Mouse (Mus musculus): ENCODE results near the gene Wfdc5. TPM values are rescaled to one million over a fixed set of nuclear protein-coding genes. Genes with fewer than 3 reads are reported as not detected.

Wfdc5 gene
- polyA plus RNA-seq, 1 experiment from 2014 or later, result not detected

DNA sequence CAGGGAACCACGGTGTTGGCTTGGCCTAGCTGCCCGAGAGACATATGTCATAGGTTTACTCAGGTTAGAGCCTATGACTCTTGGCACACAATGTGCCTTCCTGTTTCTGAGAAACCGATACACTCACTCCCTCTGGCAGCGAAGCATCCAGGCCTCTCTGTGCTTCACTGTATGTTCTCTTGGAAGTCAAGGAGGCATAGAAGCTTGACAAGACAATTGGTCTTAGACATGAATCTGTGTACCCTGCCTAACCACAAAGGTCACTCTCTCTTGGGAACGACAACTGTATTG is 14.1 kb upstream of the Wfdc5 start:
- no peak overlapping the region for H3K9ac ChIP-seq (ENCODE audit: low read length)
- no peaks in the 10 kb centered on the region for H3K36me3 ChIP-seq (ENCODE audit: control insufficient read depth, insufficient read depth, low read length)
- H3K4me1 ChIP-seq (ENCODE audit: control insufficient read depth, insufficient read depth, low read length), result no peaks in the 10 kb centered on the region
- 91% methylated on average over 5 of the region's 5 CpGs for WGBS
- H3K4me3 ChIP-seq (ENCODE audit: low read depth, low read length), result no peak overlapping the region
- no peak overlapping the region for H3K4me2 ChIP-seq (ENCODE audit: low read length)
- DNase-seq (ENCODE audit: low spot score) (no peak), ATAC-seq (no peak)
- H3K27me3 ChIP-seq (replicated peaks; ENCODE audit: control insufficient read depth, insufficient read depth, low read length), result no peaks in the 10 kb centered on the region
- no peaks in the 10 kb centered on the region for H3K9me3 ChIP-seq (replicated peaks; ENCODE audit: control insufficient read depth, low read length)
- H3K27ac ChIP-seq (ENCODE audit: low read depth, low read length), result no peak overlapping the region

DNA sequence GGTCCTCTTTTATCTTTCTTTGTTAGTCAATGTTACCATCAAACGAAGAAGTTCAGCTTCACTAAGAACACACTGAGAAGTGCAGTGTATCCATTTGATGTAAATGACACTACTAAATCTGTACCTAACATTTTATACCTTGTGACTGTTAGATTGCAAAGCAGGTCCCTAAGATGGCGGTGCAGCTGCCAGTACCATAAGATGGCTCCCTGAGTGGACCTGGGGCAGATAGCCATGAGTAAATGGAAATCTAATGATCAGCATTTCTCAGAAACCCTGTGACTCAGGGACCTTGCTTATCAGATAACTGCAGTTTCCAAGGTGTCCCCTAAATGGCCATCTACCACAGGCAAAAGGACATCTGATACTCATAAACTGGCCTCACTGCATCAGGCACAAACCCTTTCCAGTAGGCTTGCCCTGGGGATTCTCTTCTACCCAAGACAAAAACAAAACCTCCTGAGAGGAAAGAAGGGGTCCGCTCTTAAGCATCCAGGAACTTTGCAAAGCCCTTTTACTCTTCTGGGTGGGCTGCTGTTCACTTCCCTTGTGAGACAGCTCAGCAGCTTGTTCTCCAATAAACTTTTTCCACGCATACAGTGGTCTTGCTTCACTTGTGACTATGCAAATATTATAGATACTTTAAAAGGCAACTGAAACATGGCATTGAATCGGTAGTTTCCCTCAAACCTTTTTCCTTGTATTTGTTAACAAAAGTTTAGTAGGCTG is 13.6 kb upstream of the Wfdc5 start:
- ATAC-seq (no peak), DNase-seq (ENCODE audit: low spot score) (no peak)

DNA sequence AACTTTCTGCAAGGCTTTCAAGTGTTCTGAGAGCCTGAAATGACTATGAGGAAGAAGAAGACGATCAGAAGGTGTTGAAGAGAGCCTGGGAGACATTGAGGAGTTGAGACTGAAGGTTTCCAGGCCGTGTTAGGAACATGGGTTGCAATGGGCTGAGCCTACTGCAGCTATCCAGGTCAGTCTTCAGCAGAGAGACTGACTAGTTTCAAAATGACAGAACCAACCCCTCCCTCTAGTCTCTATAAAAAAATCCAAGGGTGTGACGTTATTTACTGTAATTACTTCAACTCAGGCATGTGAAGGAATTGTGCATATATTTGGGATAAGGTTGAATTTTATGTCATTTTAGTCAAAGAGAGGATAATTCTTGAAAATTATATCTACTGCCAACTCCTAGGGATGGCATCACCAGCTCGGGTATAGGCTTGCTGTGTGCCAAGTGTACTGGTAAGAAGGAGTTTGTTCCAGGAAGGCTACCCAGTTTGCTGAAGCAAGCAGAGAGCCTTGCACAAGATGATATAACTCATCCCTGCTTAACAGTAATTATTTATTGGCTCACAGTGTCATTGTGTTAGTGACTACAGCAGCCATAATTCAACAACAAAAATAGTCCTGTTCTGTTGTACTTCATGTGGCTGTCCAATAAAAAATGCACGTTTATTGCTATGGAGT is 12.6 kb upstream of the Wfdc5 start:
- Histone ChIP-seq H3K4me1 (ENCODE audit: control insufficient read depth, insufficient read depth, low read length) (no peaks in the 10 kb centered on the region), H3K27ac (ENCODE audit: low read depth, low read length) (no peak overlapping the region), H3K27me3 (replicated peaks; ENCODE audit: control insufficient read depth, insufficient read depth, low read length) (no peaks in the 10 kb centered on the region), H3K4me2 (ENCODE audit: low read length) (no peak overlapping the region), H3K4me3 (ENCODE audit: low read depth, low read length) (no peak overlapping the region), H3K9me3 (replicated peaks; ENCODE audit: control insufficient read depth, low read length) (no peaks in the 10 kb centered on the region), H3K9ac (ENCODE audit: low read length) (no peak overlapping the region), H3K36me3 (ENCODE audit: control insufficient read depth, insufficient read depth, low read length) (no peaks in the 10 kb centered on the region)
- 80% methylated on average over 5 of the region's 5 CpGs for WGBS
- no peak for ATAC-seq
- DNase-seq (ENCODE audit: low spot score), result no peak

More for the DNA sequence above, 13.6 kb upstream of the Wfdc5 start:
- WGBS, result 89% methylated on average over 5 of the region's 5 CpGs
- Histone ChIP-seq H3K27me3 (replicated peaks; ENCODE audit: control insufficient read depth, insufficient read depth, low read length) (no peaks in the 10 kb centered on the region), H3K36me3 (ENCODE audit: control insufficient read depth, insufficient read depth, low read length) (no peaks in the 10 kb centered on the region), H3K27ac (ENCODE audit: low read depth, low read length) (no peak overlapping the region), H3K9me3 (replicated peaks; ENCODE audit: control insufficient read depth, low read length) (no peaks in the 10 kb centered on the region), H3K4me1 (ENCODE audit: control insufficient read depth, insufficient read depth, low read length) (no peaks in the 10 kb centered on the region), H3K4me2 (ENCODE audit: low read length) (no peak overlapping the region), H3K4me3 (ENCODE audit: low read depth, low read length) (no peak overlapping the region), H3K9ac (ENCODE audit: low read length) (no peak overlapping the region)

DNA sequence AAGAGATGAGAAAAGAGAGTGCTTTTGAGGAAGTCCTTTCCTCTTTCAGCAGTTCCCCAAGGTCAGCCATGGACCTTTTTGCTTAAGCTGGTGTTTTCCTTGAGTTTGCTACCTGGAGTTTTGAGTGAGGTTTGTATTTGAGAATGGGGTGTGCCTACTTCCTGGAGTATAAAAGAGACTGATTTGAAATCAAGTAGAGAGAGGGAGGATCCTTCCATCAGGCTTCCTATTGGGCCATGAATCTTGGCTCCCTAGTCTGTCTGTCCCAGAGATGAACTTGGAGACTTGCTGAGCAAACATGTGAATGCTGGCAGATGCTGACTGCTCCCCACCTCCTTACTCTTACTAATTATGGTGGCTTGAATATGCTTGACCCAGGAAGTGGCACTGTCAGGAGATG is 9.7 kb upstream of the Wfdc5 start:
- Histone ChIP-seq H3K4me1 (ENCODE audit: control insufficient read depth, insufficient read depth, low read length) (no peaks in the 10 kb centered on the region), H3K27ac (ENCODE audit: low read depth, low read length) (no peak overlapping the region), H3K4me2 (ENCODE audit: low read length) (no peak overlapping the region), H3K9me3 (replicated peaks; ENCODE audit: control insufficient read depth, low read length) (no peaks in the 10 kb centered on the region), H3K9ac (ENCODE audit: low read length) (no peak overlapping the region), H3K36me3 (ENCODE audit: control insufficient read depth, insufficient read depth, low read length) (no peaks in the 10 kb centered on the region), H3K4me3 (ENCODE audit: low read depth, low read length) (no peak overlapping the region), H3K27me3 (replicated peaks; ENCODE audit: control insufficient read depth, insufficient read depth, low read length) (no peaks in the 10 kb centered on the region)
- ATAC-seq (no peak), DNase-seq (ENCODE audit: low spot score) (no peak)

DNA sequence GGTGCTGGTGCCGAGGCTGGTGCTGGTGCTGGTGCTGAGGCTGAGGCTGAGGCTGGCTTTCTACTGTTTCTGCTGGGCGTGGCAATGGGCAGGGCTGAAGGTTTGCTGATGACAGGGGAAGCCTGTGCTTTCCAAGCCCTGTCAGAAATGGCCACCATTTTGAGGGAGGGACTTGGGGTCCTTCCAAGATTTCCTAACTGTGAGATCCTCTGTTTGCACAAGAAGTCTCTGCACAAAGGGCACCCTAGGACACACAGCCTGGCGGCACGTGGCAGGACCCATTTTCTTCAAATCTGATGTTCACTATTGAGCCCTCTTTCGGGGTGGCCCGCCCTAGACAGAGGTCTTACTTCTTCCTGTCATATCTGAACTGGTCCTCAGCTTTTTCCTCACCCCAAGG is 8.0 kb upstream of the Wfdc5 start, which contains the start of gene Wfdc12:
Wfdc12 (minus strand) TSS at position 33 of the 400 bp plus-strand sequence.
- Histone ChIP-seq H3K4me2 (ENCODE audit: low read length) (no peak within 1 kb of the TSS), H3K27ac (ENCODE audit: low read depth, low read length) (no peak within 1 kb of the TSS), H3K27me3 (replicated peaks; ENCODE audit: control insufficient read depth, insufficient read depth, low read length) (no peaks in the 10 kb centered on the region), H3K9ac (ENCODE audit: low read length) (no peak within 1 kb of the TSS), H3K36me3 (ENCODE audit: control insufficient read depth, insufficient read depth, low read length) (no peaks in the 10 kb centered on the region), H3K4me3 (ENCODE audit: low read depth, low read length) (no peak within 1 kb of the TSS), H3K4me1 (ENCODE audit: control insufficient read depth, insufficient read depth, low read length) (no peaks in the 10 kb centered on the region), H3K9me3 (replicated peaks; ENCODE audit: control insufficient read depth, low read length) (no peaks in the 10 kb centered on the region)
- WGBS, result 78% methylated on average over 6 of the region's 6 CpGs
- DNase-seq (ENCODE audit: low spot score) (no peak), ATAC-seq (no peak)

- Histone ChIP-seq H3K27me3 (replicated peaks; ENCODE audit: control insufficient read depth, insufficient read depth, low read length) (no peaks in the 10 kb centered on the region), H3K27ac (ENCODE audit: low read depth, low read length) (no peak overlapping the region), H3K4me3 (ENCODE audit: low read depth, low read length) (no peak overlapping the region), H3K4me2 (ENCODE audit: low read length) (no peak overlapping the region), H3K36me3 (ENCODE audit: control insufficient read depth, insufficient read depth, low read length) (no peaks in the 10 kb centered on the region), H3K9me3 (replicated peaks; ENCODE audit: control insufficient read depth, low read length) (no peaks in the 10 kb centered on the region), H3K4me1 (ENCODE audit: control insufficient read depth, insufficient read depth, low read length) (no peaks in the 10 kb centered on the region), H3K9ac (ENCODE audit: low read length) (no peak overlapping the region)
- peak; percentile 20 for DNase-seq (ENCODE audit: low spot score)
- no peak for ATAC-seq
- 31% methylated on average over 5 of the region's 5 CpGs for WGBS
These were observed 6.2 kb upstream of the Wfdc5 start for GRCm38 (mm10) chr2:164188722-164189121.

DNA sequence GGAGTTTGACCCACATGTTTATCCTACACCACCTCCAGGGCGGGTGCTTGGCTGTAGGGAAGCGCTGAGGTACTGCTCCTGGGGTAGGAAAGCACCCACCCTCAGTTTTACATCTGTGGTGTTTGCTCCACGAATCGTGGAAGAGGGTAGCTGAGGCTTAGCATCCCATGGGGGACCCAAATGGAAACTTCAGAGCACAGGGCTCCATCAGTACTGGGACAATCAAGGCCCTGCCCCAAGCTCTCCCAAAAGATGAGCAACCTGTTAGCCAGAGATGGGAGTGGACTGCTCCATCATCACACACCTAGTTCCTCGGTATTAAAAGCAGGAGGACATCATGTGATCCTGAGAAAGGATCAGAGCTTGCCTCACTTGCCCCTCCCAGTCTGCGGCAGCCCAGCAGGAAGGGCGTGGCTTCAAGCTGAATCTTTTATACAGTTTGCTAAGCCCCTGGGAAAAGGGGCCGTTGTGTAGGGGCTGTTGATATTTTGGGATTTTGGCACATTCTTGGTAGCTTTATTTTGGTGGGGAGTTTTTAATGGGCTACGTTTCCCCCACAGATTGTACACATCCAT is 1.7 kb upstream of the Wfdc5 start:
- no peaks in the 10 kb centered on the region for H3K27me3 ChIP-seq (replicated peaks; ENCODE audit: control insufficient read depth, insufficient read depth, low read length)
- H3K4me2 ChIP-seq (ENCODE audit: low read length), result no peak overlapping the region
- no peaks in the 10 kb centered on the region for H3K4me1 ChIP-seq (ENCODE audit: control insufficient read depth, insufficient read depth, low read length)
- H3K9me3 ChIP-seq (replicated peaks; ENCODE audit: control insufficient read depth, low read length), result no peaks in the 10 kb centered on the region
- H3K9ac ChIP-seq (ENCODE audit: low read length), result no peak overlapping the region
- ATAC-seq (no peak), DNase-seq (ENCODE audit: low spot score) (peak; percentile 17)
- WGBS, result 29% methylated on average over 9 of the region's 9 CpGs
- H3K36me3 ChIP-seq (ENCODE audit: control insufficient read depth, insufficient read depth, low read length), result no peaks in the 10 kb centered on the region
- H3K27ac ChIP-seq (ENCODE audit: low read depth, low read length), result no peak overlapping the region
- no peak overlapping the region for H3K4me3 ChIP-seq (ENCODE audit: low read depth, low read length)

GRCm38 (mm10) chr2:164183340-164183739 is 798 bp upstream of the Wfdc5 start:
- WGBS, result 67% methylated on average over 9 of the region's 9 CpGs
- ATAC-seq (no peak), DNase-seq (ENCODE audit: low spot score) (no peak)
- Histone ChIP-seq H3K36me3 (ENCODE audit: control insufficient read depth, insufficient read depth, low read length) (no peaks in the 10 kb centered on the region), H3K27ac (ENCODE audit: low read depth, low read length) (no peak overlapping the region), H3K9ac (ENCODE audit: low read length) (no peak overlapping the region), H3K4me2 (ENCODE audit: low read length) (no peak overlapping the region), H3K27me3 (replicated peaks; ENCODE audit: control insufficient read depth, insufficient read depth, low read length) (no peaks in the 10 kb centered on the region), H3K4me3 (ENCODE audit: low read depth, low read length) (no peak overlapping the region), H3K4me1 (ENCODE audit: control insufficient read depth, insufficient read depth, low read length) (no peaks in the 10 kb centered on the region), H3K9me3 (replicated peaks; ENCODE audit: control insufficient read depth, low read length) (no peaks in the 10 kb centered on the region)

DNA sequence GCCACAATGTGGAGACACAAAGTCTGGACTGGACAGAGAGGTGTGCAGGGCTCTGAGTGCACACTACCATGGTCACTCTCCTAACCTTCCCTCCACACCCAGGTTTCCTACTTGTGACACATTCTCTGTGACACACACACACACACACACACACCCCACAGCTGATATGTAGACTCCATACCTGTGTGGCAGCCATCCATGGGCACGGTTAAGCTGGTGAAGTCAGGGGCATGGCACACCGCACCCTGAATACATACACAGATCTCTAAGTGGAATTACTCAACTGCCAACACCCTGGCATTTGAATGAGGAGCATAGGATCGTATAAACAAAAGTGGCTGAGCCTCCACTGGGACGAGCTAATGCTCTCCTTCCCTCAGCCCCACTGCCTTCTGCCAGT is 1.8 kb downstream of the Wfdc5 start:
- Histone ChIP-seq H3K36me3 (ENCODE audit: control insufficient read depth, insufficient read depth, low read length) (no peaks in the 10 kb centered on the region), H3K9ac (ENCODE audit: low read length) (no peak overlapping the region), H3K27me3 (replicated peaks; ENCODE audit: control insufficient read depth, insufficient read depth, low read length) (no peaks in the 10 kb centered on the region), H3K4me3 (ENCODE audit: low read depth, low read length) (no peak overlapping the region), H3K9me3 (replicated peaks; ENCODE audit: control insufficient read depth, low read length) (no peaks in the 10 kb centered on the region), H3K4me2 (ENCODE audit: low read length) (no peak overlapping the region), H3K27ac (ENCODE audit: low read depth, low read length) (no peak overlapping the region), H3K4me1 (ENCODE audit: control insufficient read depth, insufficient read depth, low read length) (no peaks in the 10 kb centered on the region)
- no peak for ATAC-seq
- no peak for DNase-seq (ENCODE audit: low spot score)
- WGBS, result 84% methylated on average over 4 of the region's 4 CpGs
